Mouse (Mus musculus): ENCODE measurements around the gene Tnnt1. TPM values are rescaled to one million over a fixed set of nuclear protein-coding genes. Genes with fewer than 3 reads are reported as not detected.
"Not testable (repeated sequence)": the region's sequence is repeated elsewhere in the genome, so short reads cannot be mapped to it uniquely, and the experiment has no call there.

The Tnnt1 gene
- polyA plus RNA-seq, 1 experiment from 2014 or later, result 13.4 TPM

DNA sequence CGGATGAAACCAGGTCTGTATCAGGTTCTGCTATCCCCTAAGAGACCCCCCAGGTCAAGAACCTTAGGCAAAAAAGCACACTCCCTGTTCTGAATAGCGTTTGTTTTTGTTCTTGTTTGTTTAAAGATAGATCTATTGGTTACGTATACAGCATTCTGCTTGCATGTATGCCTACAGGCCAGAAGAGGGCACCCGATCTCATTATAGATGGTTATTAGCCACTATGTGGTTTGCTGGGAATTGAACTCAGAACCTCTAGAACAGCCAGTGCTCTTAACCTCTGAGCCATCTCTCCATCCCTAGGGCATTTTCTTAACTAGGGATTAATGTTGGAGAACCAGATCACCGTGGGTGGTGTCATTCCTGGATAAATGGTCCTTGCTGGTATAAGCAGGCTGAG, 25.2 kb upstream of the Tnnt1 start:
- no peaks in the 10 kb centered on the region for H3K9me3 ChIP-seq (ENCODE audit: control insufficient read depth, low read length)

GRCm38 (mm10) chr7:4539019-4539418, 22.8 kb upstream of the Tnnt1 start:
- Histone ChIP-seq H3K9me3 (ENCODE audit: control insufficient read depth, low read length) (no peaks in the 10 kb centered on the region), H3K27ac (ENCODE audit: low read depth, low read length) (no peak overlapping the region), H3K4me3 (ENCODE audit: low read length) (no peak overlapping the region), H3K36me3 (ENCODE audit: control insufficient read depth, insufficient read depth, low read length) (no peaks in the 10 kb centered on the region), H3K4me1 (ENCODE audit: control insufficient read depth, insufficient read depth, low read length) (no peaks in the 10 kb centered on the region), H3K27me3 (ENCODE audit: control insufficient read depth, insufficient read depth, low read length) (no peaks in the 10 kb centered on the region), H3K9ac (ENCODE audit: low read depth, low read length) (no peak overlapping the region), H3K4me2 (replicated peaks; ENCODE audit: low read depth, low read length) (no peak overlapping the region)
- ATAC-seq (ENCODE audit: low FRiP score, low TSS enrichment), result no peak
- WGBS, result 80% methylated on average over 2 of the region's 2 CpGs

More for the DNA sequence above, 25.2 kb upstream of the Tnnt1 start:
- Histone ChIP-seq H3K4me2 (replicated peaks; ENCODE audit: low read depth, low read length) (no peak overlapping the region), H3K9ac (ENCODE audit: low read depth, low read length) (no peak overlapping the region), H3K4me3 (ENCODE audit: low read length) (no peak overlapping the region), H3K36me3 (ENCODE audit: control insufficient read depth, insufficient read depth, low read length) (no peaks in the 10 kb centered on the region), H3K4me1 (ENCODE audit: control insufficient read depth, insufficient read depth, low read length) (no peaks in the 10 kb centered on the region), H3K27ac (ENCODE audit: low read depth, low read length) (no peak overlapping the region), H3K27me3 (ENCODE audit: control insufficient read depth, insufficient read depth, low read length) (no peaks in the 10 kb centered on the region)
- no peak for ATAC-seq (ENCODE audit: low FRiP score, low TSS enrichment)
- WGBS, result 63% methylated on average over 5 of the region's 5 CpGs

GRCm38 (mm10) chr7:4537181-4537580, 21.0 kb upstream of the Tnnt1 start:
- no peaks in the 10 kb centered on the region for H3K27me3 ChIP-seq (ENCODE audit: control insufficient read depth, insufficient read depth, low read length)

DNA sequence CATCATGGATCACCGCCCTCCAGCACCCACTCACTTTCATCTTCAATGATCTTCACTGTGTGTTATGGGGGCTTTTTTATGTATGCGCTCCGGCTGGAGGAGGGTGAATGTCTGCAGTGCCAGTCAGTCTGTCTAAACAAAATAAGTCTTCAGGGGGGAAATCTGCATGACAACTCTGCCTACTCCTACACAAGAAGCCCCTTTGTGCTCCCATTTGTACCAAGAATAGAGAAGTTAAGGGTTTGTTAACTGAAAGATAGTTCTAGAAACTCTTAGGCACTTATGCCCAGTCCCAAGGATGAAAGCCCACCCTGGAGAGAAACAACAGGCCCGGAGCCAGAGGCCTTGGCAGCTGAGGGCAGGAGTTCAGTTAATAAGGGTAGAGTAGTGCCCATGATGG, 20.2 kb upstream of the Tnnt1 start:
- no peak overlapping the region for H3K27ac ChIP-seq (ENCODE audit: low read depth, low read length)
- ATAC-seq (ENCODE audit: low FRiP score, low TSS enrichment), result no peak
- H3K4me2 ChIP-seq (replicated peaks; ENCODE audit: low read depth, low read length), result no peak overlapping the region
- H3K9ac ChIP-seq (ENCODE audit: low read depth, low read length), result no peak overlapping the region
- no peaks in the 10 kb centered on the region for H3K9me3 ChIP-seq (ENCODE audit: control insufficient read depth, low read length)
- H3K36me3 ChIP-seq (ENCODE audit: control insufficient read depth, insufficient read depth, low read length), result no peaks in the 10 kb centered on the region
- 84% methylated on average over 4 of the region's 4 CpGs for WGBS
- H3K4me3 ChIP-seq (ENCODE audit: low read length), result no peak overlapping the region
- no peaks in the 10 kb centered on the region for H3K27me3 ChIP-seq (ENCODE audit: control insufficient read depth, insufficient read depth, low read length)
- H3K4me1 ChIP-seq (ENCODE audit: control insufficient read depth, insufficient read depth, low read length), result no peaks in the 10 kb centered on the region

More at GRCm38 (mm10) chr7:4537181-4537580, 21.0 kb upstream of the Tnnt1 start:
- Histone ChIP-seq H3K9ac (ENCODE audit: low read depth, low read length) (no peak overlapping the region), H3K4me1 (ENCODE audit: control insufficient read depth, insufficient read depth, low read length) (no peaks in the 10 kb centered on the region), H3K27ac (ENCODE audit: low read depth, low read length) (no peak overlapping the region), H3K4me3 (ENCODE audit: low read length) (no peak overlapping the region), H3K9me3 (ENCODE audit: control insufficient read depth, low read length) (no peaks in the 10 kb centered on the region), H3K36me3 (ENCODE audit: control insufficient read depth, insufficient read depth, low read length) (no peaks in the 10 kb centered on the region), H3K4me2 (replicated peaks; ENCODE audit: low read depth, low read length) (no peak overlapping the region)
- 53% methylated on average over 4 of the region's 4 CpGs for WGBS
- no peak for ATAC-seq (ENCODE audit: low FRiP score, low TSS enrichment)

DNA sequence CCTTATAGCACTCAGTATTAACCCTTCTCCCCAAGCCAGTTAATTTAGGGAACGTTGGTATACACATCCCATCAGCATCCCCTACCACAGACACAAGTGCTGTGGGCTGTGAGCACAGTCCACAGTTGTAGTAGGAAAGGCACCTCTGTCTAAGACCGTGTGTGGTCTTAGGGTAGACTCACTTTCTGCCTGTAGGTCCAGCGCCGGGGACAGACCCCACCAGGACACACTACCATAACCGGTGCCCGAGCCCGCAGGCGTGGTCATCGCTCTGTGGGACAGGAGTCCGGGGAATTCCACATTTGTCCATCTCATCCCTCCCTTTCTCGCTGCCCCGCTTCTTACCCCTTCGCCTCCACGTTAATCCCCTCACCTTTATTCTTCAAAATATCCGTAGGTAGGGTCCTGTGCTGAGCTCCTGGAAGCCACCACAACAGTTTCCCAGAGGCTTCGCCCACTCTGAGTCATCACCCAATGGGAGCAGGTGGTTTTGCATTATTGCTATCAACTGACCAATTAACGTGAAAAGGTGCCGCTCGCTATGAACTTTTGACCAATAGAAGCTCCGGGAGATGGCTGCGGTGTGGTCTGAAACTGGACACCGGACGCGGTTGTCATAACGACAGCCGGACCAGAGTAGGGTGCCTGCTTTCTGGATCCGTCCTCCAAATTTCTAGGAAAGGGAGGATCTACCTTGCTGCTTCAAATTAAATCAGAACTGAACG, 16.0 kb upstream of the Tnnt1 start, which contains the start of gene Dnaaf3:
Dnaaf3 (minus strand) TSS at position 449 of the 725 bp plus-strand sequence.
- peak within 1 kb of the TSS; percentile 31; the same call in 1 of the 2 replicates for H3K9ac ChIP-seq (ENCODE audit: low read depth, low read length)
- H3K27ac ChIP-seq (ENCODE audit: low read depth, low read length), result no peak within 1 kb of the TSS
- no peaks in the 10 kb centered on the region for H3K4me1 ChIP-seq (ENCODE audit: control insufficient read depth, insufficient read depth, low read length)
- 2% methylated on average over 28 of the region's 28 CpGs for WGBS
- H3K4me3 ChIP-seq (ENCODE audit: low read length), result peak within 1 kb of the TSS; percentile 42
- peak within 1 kb of the TSS; percentile 72 for H3K4me2 ChIP-seq (replicated peaks; ENCODE audit: low read depth, low read length)
- ATAC-seq (ENCODE audit: low FRiP score, low TSS enrichment), result peak; percentile 96
- H3K36me3 ChIP-seq (ENCODE audit: control insufficient read depth, insufficient read depth, low read length), result no peaks in the 10 kb centered on the region
- H3K27me3 ChIP-seq (ENCODE audit: control insufficient read depth, insufficient read depth, low read length), result no peaks in the 10 kb centered on the region
- no peaks in the 10 kb centered on the region for H3K9me3 ChIP-seq (ENCODE audit: control insufficient read depth, low read length)

DNA sequence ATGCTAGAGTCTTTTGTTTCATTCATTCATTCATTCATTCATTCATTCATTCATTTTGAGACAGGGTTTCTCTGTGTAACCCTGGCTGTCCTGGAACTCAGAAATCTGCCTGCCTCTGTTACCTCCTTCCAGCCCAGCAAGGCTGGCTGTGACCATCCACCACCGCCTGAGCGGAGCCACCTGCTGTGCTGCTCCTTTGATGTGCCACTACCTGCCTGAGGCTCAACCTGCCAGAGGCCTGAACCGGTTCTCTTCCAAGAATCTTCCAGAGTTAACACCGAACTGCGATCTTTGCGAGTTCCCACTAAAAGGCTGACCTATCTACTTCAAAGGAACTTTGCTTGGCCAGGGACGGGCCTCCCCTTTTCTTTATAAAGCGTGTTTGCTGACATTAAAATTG, 14.0 kb upstream of the Tnnt1 start:
- H3K4me3 ChIP-seq (ENCODE audit: low read length); H3K9ac ChIP-seq (ENCODE audit: low read depth, low read length); H3K4me1 ChIP-seq (ENCODE audit: control insufficient read depth, insufficient read depth, low read length); ATAC-seq (ENCODE audit: low FRiP score, low TSS enrichment); H3K4me2 ChIP-seq (replicated peaks; ENCODE audit: low read depth, low read length); H3K36me3 ChIP-seq (ENCODE audit: control insufficient read depth, insufficient read depth, low read length); H3K9me3 ChIP-seq (ENCODE audit: control insufficient read depth, low read length); H3K27me3 ChIP-seq (ENCODE audit: control insufficient read depth, insufficient read depth, low read length); H3K27ac ChIP-seq (ENCODE audit: low read depth, low read length): not testable (repeated sequence)
- WGBS, result 44% methylated on average over 8 of the region's 8 CpGs

GRCm38 (mm10) chr7:4527302-4527689, 11.1 kb upstream of the Tnnt1 start:
- H3K27me3 ChIP-seq (ENCODE audit: control insufficient read depth, insufficient read depth, low read length), result no peaks in the 10 kb centered on the region
- H3K9ac ChIP-seq (ENCODE audit: low read depth, low read length), result no peak overlapping the region
- 0 out of 2 replicates have a peak, but pooled peaks have one; percentile 7 for ATAC-seq (ENCODE audit: low FRiP score, low TSS enrichment)
- WGBS, result 51% methylated on average over 18 of the region's 18 CpGs
- no peaks in the 10 kb centered on the region for H3K36me3 ChIP-seq (ENCODE audit: control insufficient read depth, insufficient read depth, low read length)
- peak overlapping the region; percentile 5; the same call in 1 of the 2 replicates for H3K4me3 ChIP-seq (ENCODE audit: low read length)
- H3K27ac ChIP-seq (ENCODE audit: low read depth, low read length), result no peak overlapping the region
- no peaks in the 10 kb centered on the region for H3K9me3 ChIP-seq (ENCODE audit: control insufficient read depth, low read length)
- no peaks in the 10 kb centered on the region; the same call in 1 of the 2 replicates for H3K4me1 ChIP-seq (ENCODE audit: control insufficient read depth, insufficient read depth, low read length)
- H3K4me2 ChIP-seq (replicated peaks; ENCODE audit: low read depth, low read length), result peak overlapping the region; percentile 54

DNA sequence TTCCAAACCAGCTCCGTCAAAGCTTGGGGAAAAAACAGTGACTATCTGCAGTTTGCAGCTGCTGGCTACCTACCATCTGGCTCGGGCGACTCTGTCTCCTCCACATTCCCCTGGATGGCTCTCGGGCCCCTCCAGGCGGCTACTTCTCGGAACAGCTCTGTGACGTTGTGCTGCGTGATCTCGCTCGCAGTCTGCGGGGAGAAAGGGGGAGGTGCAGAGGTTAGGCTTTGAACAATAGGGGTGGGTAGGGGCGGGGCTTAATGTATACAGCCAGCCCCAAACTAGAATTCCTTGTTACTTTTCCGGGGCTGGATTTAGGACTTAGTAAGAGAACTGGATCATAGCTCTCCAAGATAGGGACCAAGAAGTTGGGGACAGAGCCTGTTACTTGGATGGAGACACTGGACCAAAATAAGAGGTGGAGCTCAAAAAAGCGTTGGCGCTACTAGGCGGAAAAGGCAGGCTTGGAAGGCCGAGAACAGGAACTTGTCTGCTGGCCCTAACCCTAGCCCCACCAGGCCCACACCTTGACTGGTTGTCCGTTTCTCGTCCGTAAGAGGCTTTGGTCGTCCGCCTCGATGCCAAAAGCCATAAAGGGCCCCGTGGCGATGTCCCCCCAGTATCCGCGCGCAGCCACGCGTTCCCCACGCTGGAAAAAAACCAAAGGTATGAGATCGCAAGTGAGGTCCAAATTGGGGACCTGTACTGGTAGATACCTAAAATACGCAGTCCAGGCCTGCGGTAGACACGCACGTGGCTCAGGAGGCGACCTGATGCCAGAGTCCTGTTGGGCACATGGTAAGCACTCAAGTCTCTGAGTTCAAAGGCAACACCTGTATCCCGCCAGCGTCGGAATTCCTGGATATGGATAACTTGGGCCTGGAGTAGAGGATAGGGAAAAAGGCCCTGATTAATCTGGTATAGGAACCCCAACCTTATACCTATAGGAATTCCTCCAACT, 10.4 kb upstream of the Tnnt1 start:
- Histone ChIP-seq H3K9me3 (ENCODE audit: control insufficient read depth, low read length) (no peaks in the 10 kb centered on the region), H3K36me3 (ENCODE audit: control insufficient read depth, insufficient read depth, low read length) (no peaks in the 10 kb centered on the region), H3K9ac (ENCODE audit: low read depth, low read length) (peak overlapping the region; percentile 44), H3K27me3 (ENCODE audit: control insufficient read depth, insufficient read depth, low read length) (no peaks in the 10 kb centered on the region; the same call in 1 of the 2 replicates), H3K4me2 (replicated peaks; ENCODE audit: low read depth, low read length) (peak overlapping the region; percentile 54), H3K27ac (ENCODE audit: low read depth, low read length) (no peak overlapping the region; the same call in 1 of the 2 replicates), H3K4me3 (ENCODE audit: low read length) (peak overlapping the region; percentile 27; the same call in 1 of the 2 replicates), H3K4me1 (ENCODE audit: control insufficient read depth, insufficient read depth, low read length) (peaks cover under 1% of the 10 kb centered on the region; the same call in 1 of the 2 replicates)
- 23% methylated on average over 40 of the region's 40 CpGs for WGBS
- ATAC-seq (ENCODE audit: low FRiP score, low TSS enrichment), result peak; percentile 89

Data from kidney, embryonic 14.5 days (tissue).